Mouse (Mus musculus): ENCODE measurements at regions not wholly inside any gene's neighbourhood (a gene's known extent, or its start where the extent isn't known, plus 50 kb on each side); places are given as distances from the start of the nearest gene placed in this dataset.

GRCm38 (mm10) chr6:117771506-117771905, 69.5 kb upstream of the Zfp637 start:
- no peak for DNase-seq (ENCODE audit: low spot score in 2 of 2)

GRCm38 (mm10) chr6:117772396-117772795, 68.6 kb upstream of the Zfp637 start:
- no peak for DNase-seq (ENCODE audit: low spot score in 2 of 2)

GRCm38 (mm10) chr6:117775304-117776050, 65.5 kb upstream of the Zfp637 start:
- no peak for DNase-seq (ENCODE audit: low spot score in 2 of 2)

DNA sequence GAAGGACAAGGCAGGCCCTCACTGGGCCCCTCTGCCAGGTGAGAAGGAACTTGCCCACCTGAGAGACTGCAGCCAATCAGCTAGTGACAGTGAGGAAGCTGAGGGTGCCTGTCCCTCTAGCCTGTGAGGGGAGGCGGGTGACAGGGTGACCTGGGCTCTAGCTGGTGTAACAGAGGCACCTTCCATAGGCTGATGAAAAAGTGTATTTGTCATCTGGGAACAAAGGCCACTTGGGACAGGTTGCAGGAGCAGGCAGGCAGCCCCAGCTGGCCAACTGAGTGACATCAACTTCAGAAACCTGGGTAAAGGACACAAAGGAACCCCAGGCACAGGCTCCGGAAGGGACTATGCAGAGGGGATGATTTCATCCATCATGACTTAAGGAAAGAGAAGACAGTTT, 63.0 kb upstream of the Zfp637 start:
- no peak for DNase-seq (ENCODE audit: low spot score in 2 of 2)

DNA sequence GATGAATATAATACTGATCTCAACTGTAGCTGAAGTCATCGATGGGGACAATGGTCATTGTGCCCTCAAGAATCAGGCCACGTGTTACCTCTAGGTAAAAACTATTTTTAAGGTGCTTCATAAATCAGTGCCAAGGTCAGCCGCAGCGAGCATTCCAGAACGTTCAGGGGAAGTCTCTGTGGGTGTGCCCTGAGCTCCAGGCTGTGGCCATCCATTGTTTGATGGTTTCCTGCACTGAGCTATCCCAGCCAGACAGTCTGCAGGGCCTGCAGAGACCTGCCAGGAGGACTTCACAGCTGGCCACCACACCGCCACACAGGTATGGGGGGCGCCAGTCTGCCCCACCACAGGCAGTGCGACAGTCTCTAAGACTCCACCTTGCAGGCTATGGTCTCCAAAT, 62.5 kb upstream of the Zfp637 start:
- no peak for DNase-seq (ENCODE audit: low spot score in 2 of 2)

- no peak for DNase-seq (ENCODE audit: low spot score in 2 of 2)
These were observed 62.0 kb upstream of the Zfp637 start for GRCm38 (mm10) chr6:117779020-117779419.

- no peak for DNase-seq (ENCODE audit: low spot score in 2 of 2)
These were observed 52.1 kb upstream of the Zfp637 start for GRCm38 (mm10) chr6:117788580-117789540.

DNA sequence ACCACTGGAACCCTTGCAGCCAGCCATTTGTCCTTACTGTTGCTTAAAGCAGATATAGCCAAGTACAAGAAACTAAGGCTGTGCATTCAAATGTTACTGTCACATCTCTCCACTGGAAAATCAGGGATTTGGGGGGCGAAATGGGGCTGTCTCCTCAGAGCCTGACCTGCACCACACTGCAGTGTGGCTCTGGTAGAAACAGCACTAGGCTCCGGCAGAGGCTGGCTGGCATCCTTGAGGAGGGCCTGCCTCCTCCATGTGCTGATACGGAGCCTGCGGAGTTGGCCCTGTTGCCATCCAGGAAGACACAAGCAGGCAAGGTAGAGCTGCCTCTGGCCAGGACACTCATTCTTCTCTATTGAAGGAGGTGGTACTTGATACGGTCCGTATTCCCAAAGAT, 50.4 kb upstream of the Zfp637 start:
- DNase-seq (ENCODE audit: low spot score in 2 of 2): no peak
